Mouse (Mus musculus): ENCODE measurements around the gene Myrip. TPM values are rescaled to one million over a fixed set of nuclear protein-coding genes. Genes with fewer than 3 reads are reported as not detected.
"Not testable (repeated sequence)": the region's sequence is repeated elsewhere in the genome, so short reads cannot be mapped to it uniquely, and the experiment has no call there.

Myrip gene
- total RNA-seq, 2 experiments from 2014 or later: 42.8 to 45.5 TPM

- not testable (repeated sequence) for DNase-seq (ENCODE audit: low spot score in 2 of 2)
Measured at GRCm38 (mm10) chr9:120331048-120331447, 29.7 kb downstream of the Myrip start.

GRCm38 (mm10) chr9:120338172-120338571, 36.9 kb downstream of the Myrip start:
- no peak for DNase-seq (ENCODE audit: low spot score in 2 of 2)

GRCm38 (mm10) chr9:120339975-120340695, 38.8 kb downstream of the Myrip start:
- DNase-seq (ENCODE audit: low spot score in 2 of 2): no peak

DNA sequence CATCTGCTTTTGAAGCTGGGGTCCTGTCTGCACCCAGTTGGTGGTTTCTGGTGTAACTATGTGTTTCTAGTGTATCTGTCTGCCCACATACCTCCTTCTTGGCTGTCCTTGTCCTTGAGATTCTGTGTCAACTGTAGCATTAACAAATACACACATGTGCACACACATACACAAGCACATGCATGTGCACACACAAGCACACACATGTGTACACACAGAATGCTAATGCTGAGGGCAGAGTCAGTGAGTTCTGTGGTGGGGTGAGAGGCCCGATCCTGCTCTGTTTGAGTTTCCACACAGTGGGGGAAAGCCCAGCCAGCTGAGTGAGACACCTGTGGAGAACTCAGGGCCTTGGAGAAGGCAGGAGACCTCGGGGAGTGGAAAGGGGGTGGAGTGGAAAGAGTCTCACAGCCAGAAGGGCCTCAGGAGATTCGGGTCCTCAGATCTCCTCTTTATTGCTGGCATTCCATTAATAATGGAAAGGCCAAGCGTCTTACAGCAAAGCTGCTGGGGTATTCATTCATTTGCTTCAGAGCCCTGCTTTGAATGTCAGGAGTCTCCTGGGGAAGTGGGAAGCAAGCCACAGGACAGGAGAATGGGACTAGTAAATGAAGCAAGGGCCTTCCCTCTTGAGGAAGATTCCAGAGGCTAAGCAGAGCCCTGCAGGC, 41.9 kb downstream of the Myrip start:
- no peak for DNase-seq (ENCODE audit: low spot score in 2 of 2)

- no peak for DNase-seq (ENCODE audit: low spot score in 2 of 2)
Measured at GRCm38 (mm10) chr9:120345651-120346151, 44.4 kb downstream of the Myrip start.

DNA sequence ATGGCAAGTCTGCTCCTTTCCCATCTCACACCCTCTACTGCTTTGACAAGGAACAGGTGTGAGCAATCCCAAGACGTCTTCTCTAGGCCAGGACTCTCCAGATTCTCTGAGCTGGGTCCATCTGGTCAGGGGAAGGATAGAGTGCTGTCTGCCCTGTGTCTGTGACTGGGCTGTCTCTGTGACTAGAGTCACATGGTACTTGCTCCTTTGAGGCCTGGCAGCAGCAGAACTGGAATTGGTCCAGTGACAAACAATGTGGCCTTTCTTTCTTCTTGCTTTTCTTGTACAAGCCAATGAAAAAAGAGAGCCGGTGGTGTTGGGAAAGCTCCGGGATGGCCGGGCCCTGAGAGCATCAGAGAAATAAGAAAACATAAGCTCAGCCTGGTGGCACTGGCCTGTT, 47.8 kb downstream of the Myrip start:
- DNase-seq (ENCODE audit: low spot score in 2 of 2): peak; percentile 54 to 65

- no peak for DNase-seq (ENCODE audit: low spot score in 2 of 2)
Measured at GRCm38 (mm10) chr9:120350346-120350745, 49.0 kb downstream of the Myrip start.

- DNase-seq (ENCODE audit: low spot score in 2 of 2): no peak
Measured at GRCm38 (mm10) chr9:120351061-120351460, 49.7 kb downstream of the Myrip start.

DNA sequence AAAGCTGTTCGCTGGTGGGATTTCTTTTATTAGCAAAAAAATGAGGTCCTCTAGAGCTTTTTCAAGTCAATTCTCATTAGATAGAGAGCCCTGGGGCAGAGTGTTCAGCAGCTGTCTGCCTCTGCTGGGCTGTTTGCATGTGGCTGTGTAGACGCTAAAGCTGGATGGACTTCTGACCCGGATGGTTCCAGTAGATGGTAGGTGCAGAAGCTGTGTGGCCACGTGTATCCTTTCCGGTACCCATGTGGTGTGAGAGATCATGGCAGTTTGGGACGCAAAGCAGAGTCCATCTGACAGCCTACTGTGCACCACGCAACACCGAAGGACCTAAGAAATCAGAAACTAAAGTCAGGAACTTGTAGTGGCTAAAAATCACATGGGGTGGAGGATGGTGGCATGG, 50.2 kb downstream of the Myrip start:
- DNase-seq (ENCODE audit: low spot score in 2 of 2): no peak

GRCm38 (mm10) chr9:120353036-120353435, 51.7 kb downstream of the Myrip start:
- DNase-seq (ENCODE audit: low spot score in 2 of 2): no peak

- no peak for DNase-seq (ENCODE audit: low spot score in 2 of 2)
Measured at GRCm38 (mm10) chr9:120353967-120354366, 52.7 kb downstream of the Myrip start.

DNA sequence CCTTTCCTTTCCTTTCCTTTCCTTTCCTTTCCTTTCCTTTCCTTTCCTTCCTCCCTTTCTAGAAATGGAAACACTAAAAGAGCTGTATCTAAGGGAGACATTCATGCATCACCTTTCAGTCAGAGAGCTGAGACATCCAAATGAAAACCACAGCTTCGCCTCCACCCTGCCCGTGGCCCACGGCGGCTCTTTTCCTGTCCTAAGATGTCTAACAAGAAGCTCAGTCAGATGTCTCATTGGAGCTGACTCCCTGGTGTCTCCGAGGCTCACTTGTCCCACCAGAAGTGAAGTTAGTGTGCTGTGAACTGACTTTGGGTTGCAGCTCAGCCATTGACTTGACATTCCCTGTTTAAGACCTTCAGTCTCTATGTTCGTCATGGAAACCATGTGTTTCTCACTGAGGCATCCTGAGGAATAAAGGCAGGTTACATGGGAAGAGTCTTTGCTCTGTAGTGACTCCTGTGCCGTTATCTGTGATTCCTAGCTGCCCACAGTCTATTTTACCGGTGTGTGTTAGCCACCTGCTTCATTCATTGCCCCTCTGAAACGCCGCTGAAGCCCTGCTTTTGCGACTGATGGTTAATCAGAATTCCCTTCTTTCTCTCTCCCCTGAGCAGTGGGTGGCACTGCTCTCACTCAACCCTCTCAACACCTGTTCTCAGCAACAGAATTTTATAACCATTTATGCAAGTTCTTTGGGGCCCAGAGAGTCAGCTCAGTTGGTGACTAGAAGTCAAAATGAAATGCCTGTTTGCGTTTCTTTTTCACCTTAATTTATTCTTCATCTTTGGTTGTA, 53.4 kb downstream of the Myrip start:
- no peak for DNase-seq (ENCODE audit: low spot score in 2 of 2)

DNA sequence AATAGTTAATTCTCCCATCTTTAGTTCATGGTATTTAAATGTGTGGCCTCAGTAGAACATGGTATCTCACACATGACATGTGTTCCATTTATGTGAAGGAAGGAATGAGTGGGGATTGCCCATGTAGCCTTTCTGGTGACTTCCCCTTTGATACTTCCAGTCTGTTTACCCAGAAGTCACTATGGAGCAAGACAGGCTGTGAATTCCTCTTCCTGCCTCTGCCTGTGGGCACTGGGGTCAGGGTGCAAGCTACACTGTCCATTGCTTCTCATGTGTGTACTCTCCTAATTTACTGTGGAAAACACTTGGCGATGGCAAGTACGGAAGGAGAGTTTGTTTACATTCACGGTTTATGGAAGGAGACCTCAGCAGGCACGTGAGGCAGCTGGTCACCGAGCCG, 55.2 kb downstream of the Myrip start:
- no peak for DNase-seq (ENCODE audit: low spot score in 2 of 2)

DNA sequence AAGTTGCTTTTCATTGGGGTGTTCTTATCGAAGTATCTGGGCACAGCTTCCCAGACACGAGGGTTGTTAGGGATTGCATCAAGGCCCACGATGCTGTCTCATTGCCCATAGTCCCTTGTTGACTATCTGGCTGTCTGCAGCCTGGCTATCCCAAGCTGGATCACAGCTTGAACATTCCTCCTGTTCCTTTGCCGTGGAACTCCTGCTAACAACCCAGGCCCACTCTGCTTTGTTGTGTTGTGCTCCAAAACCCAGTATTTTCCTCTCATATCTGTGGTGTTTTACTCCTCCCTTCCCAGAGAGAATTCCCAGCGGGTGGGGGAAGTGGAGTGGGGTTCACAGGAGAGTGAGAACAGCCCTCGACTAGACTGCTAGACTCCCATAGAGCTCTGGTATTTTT, 56.7 kb downstream of the Myrip start:
- no peak for DNase-seq (ENCODE audit: low spot score in 2 of 2)

DNA sequence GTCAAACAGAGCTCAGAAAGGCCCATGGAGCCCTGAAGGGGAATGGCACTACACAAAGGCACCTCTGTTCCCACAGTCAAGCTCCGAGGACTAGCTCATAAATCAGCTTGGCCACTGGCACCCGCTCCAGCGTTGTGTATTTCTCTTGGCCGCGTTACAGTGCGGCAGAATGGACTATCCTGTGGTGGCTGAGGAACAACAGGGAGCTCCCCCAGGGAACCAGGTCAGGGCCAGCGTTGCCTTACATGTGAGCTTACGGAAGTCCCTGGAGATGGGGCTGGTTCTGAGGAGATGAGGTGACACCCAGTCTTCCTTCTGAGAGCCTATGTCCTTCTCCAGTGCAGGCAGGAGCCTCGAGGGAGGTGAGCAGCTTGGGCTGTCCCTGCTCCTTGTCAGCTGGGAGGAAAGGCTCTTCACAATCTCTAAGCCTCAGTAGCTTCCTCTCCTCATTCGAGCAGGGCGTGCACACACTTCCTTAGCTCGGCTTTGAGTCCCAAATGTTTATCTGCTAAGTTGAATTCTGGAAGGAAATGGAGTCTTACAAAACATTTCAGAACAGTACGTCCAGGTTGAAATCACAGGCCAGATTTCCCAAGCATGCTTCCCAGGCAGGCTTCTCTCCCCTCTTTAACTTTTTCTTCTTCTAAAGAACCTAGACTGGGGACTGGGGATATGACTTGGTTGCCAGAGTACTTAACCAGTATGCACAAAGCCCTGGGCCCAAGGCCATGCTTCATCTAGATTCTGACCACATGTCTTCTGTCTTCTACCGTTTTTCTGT, 59.3 kb downstream of the Myrip start:
- peak; percentile 66 to 78 for DNase-seq (ENCODE audit: low spot score in 2 of 2)

DNA sequence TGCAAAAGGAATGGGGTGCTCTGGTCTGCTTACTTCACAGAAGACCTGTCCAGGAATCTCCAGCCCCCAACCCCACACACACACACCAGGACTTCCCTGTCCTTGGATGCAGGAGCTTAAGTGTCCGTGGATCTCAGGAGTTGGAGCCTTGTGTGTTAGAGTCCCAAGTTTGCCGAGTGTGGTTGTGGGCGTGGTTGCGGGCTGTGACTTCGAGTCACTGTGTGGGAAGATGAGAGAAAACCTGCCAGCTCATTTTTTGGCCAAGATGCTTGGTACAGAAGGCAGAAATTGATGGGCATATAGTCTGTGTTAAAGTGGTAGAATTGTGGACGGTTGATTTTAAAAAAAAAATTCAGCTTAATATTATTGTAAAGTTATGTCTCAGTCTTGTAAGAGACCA, 60.3 kb downstream of the Myrip start:
- no peak for DNase-seq (ENCODE audit: low spot score in 2 of 2)

- no peak for DNase-seq (ENCODE audit: low spot score in 2 of 2)
Measured at GRCm38 (mm10) chr9:120362684-120363083, 61.4 kb downstream of the Myrip start.

GRCm38 (mm10) chr9:120364653-120365283, 63.5 kb downstream of the Myrip start:
- DNase-seq (ENCODE audit: low spot score in 2 of 2): no peak

DNA sequence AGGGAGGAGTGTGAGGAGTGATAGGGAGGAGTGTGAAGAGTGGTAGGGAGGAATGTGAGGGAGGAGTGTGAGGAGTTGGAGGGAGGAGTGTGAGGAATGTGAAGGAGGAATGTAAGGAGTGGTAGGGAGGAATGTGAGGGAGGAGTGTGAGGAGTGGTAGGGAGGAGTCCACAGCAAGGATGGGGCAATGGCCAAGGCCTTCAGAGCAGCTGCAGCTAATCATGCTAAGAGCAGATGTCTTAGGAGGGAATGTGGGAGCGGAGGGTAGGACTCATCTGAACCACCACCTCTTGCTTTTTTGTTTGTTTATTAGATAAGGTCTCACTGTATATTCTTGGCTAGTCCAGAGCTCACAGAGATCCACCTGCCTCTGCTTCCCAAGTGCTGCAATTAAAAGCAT, 66.2 kb downstream of the Myrip start:
- no peak for DNase-seq (ENCODE audit: low spot score in 2 of 2)

- DNase-seq (ENCODE audit: low spot score in 2 of 2): no peak
Measured at GRCm38 (mm10) chr9:120371633-120372032, 70.3 kb downstream of the Myrip start.

- no peak for DNase-seq (ENCODE audit: low spot score in 2 of 2)
Measured at GRCm38 (mm10) chr9:120372347-120372746, 71.0 kb downstream of the Myrip start.
